Mouse (Mus musculus) embryonic facial prominence, embryonic 10.5 days (tissue): Measurements from ENCODE around the gene Gm19935. TPM values are rescaled to one million over a fixed set of nuclear protein-coding genes. Genes with fewer than 3 reads are reported as not detected.

Experiments
- DNase-seq: peaks from one replicate; pipeline ENCODE4 v3.0.0-alpha.2; 2017; ENCODE audit warnings: low spot score
- H3K27ac ChIP-seq: fragments of 300-500 bp; sonication (generic); replicated peaks from 2 replicates; pipeline ENCODE4 v1.5.1; 2016; ENCODE audit warnings: mild to moderate bottlenecking
- H3K27me3 ChIP-seq: fragments of 300-500 bp; sonication (generic); replicated peaks from 2 replicates; pipeline ENCODE4 v1.6.1; 2016; ENCODE audit warnings: low read depth, mild to moderate bottlenecking; ENCODE audit not compliant: poor library complexity, severe bottlenecking
- H3K36me3 ChIP-seq: fragments of 300-500 bp; sonication (generic); replicated peaks from 2 replicates; pipeline ENCODE4 v1.6.1; 2016; ENCODE audit warnings: mild to moderate bottlenecking, moderate library complexity
- H3K4me1 ChIP-seq: fragments of 300-500 bp; sonication (generic); 2 replicates; pipeline ENCODE4 v1.6.1; 2016
- H3K4me3 ChIP-seq: fragments of 300-500 bp; sonication (generic); 2 replicates; pipeline ENCODE4 v1.5.1; 2016; ENCODE audit warnings: mild to moderate bottlenecking, moderate library complexity
- H3K9me3 ChIP-seq: fragments of 300-500 bp; sonication (generic); 2 replicates; pipeline ENCODE4 v1.6.1; 2016; ENCODE audit warnings: mild to moderate bottlenecking
- WGBS: fragments of 180-500 bp; shearing (Covaris S2); methylation state at CpG from one replicate; pipeline ENCODE4 v1.1.7; 2016; 5-methylcytosine and 5-hydroxymethylcytosine counted together
- polyA plus RNA-seq: library from polyadenylated mRNA; unstranded; fragments of >200 nt; fragmentation: Nextera tagmentation; extraction: Ambion mirVana; gene quantifications from 2 replicates; pipeline ENCODE4 v1.2.1, GENCODE M21; 2016

Gm19935 gene
- polyA plus RNA-seq, 1 experiment from 2014 or later: not detected

DNA sequence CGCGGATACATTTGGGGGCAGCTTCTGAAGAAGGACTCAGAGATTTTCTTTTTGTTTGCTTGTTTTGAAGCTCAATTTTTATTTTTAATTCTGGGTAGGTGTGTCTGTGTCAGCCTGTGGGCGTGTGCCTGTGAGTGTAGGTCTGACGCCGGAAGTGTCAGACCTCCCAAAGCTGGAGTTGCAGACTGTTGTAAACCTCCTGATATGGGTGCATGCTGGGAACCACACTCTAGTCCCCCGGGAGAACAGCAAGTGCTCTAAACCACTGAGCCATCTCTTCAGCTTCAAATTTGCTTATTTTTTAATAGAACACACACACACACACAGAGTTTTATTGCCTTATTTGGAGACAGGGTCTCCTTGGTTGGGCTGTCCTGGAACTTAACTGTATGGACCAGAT, 25.9 kb upstream of the Gm19935 start:
- WGBS: 86% methylated on average over 6 of the region's 6 CpGs
- 0 out of 2 replicates have a peak, but pooled peaks cover 6% of the 10 kb centered on the region for H3K4me1 ChIP-seq
- no peaks in the 10 kb centered on the region for H3K27me3 ChIP-seq
- no peaks in the 10 kb centered on the region for H3K36me3 ChIP-seq
- H3K27ac ChIP-seq: no peak overlapping the region
- no peaks in the 10 kb centered on the region for H3K9me3 ChIP-seq
- no peak for DNase-seq
- H3K4me3 ChIP-seq: no peak overlapping the region

DNA sequence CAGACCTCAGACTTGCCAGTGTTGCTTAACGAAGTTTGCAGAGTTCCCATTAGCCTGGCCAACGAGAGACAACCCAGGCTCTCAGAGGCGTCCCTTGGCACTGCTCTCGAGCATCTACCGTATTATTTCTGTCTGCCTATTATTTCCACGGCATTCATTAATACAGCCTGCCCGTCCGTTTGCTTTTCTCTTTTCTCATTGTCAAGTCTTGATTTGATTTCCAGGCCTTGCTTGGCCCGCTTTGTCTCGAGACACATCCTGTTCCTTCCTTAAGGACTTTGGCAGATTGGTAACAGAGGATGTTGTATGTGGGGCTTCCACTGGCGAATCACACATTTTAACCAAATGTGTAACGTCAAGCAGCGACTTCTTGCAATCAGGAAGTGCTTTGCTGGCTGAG, 24.1 kb upstream of the Gm19935 start:
- no peak overlapping the region for H3K27ac ChIP-seq
- no peak for DNase-seq
- no peak overlapping the region for H3K4me3 ChIP-seq
- 0 out of 2 replicates have a peak, but pooled peaks cover 6% of the 10 kb centered on the region for H3K4me1 ChIP-seq
- WGBS: 79% methylated on average over 13 of the region's 13 CpGs
- H3K27me3 ChIP-seq: no peaks in the 10 kb centered on the region
- no peaks in the 10 kb centered on the region for H3K36me3 ChIP-seq
- no peaks in the 10 kb centered on the region for H3K9me3 ChIP-seq

- no peak overlapping the region for H3K4me3 ChIP-seq
- WGBS: 78% methylated on average over 11 of the region's 11 CpGs
- no peak for DNase-seq
- no peaks in the 10 kb centered on the region for H3K27me3 ChIP-seq
- no peak overlapping the region for H3K27ac ChIP-seq
- no peaks in the 10 kb centered on the region for H3K36me3 ChIP-seq
- 0 out of 2 replicates have a peak, but pooled peaks cover 6% of the 10 kb centered on the region for H3K4me1 ChIP-seq
- H3K9me3 ChIP-seq: no peaks in the 10 kb centered on the region
Observed at GRCm38 (mm10) chr8:90839725-90840714, 22.8 kb upstream of the Gm19935 start.

GRCm38 (mm10) chr8:90837440-90837839, 20.2 kb upstream of the Gm19935 start:
- no peaks in the 10 kb centered on the region for H3K36me3 ChIP-seq
- H3K4me1 ChIP-seq: peaks cover 25% of the 10 kb centered on the region
- no peaks in the 10 kb centered on the region for H3K9me3 ChIP-seq
- H3K27me3 ChIP-seq: no peaks in the 10 kb centered on the region
- WGBS: 92% methylated on average over 6 of the region's 6 CpGs
- H3K27ac ChIP-seq: no peak overlapping the region
- no peak for DNase-seq
- H3K4me3 ChIP-seq: no peak overlapping the region

- WGBS: 76% methylated on average over 3 of the region's 3 CpGs
- DNase-seq: no peak
- Histone ChIP-seq H3K9me3 (no peaks in the 10 kb centered on the region), H3K4me1 (peaks cover 28% of the 10 kb centered on the region), H3K27ac (peak overlapping the region; percentile 24; the same call in 1 of the 2 replicates), H3K27me3 (no peaks in the 10 kb centered on the region), H3K4me3 (no peak overlapping the region), H3K36me3 (no peaks in the 10 kb centered on the region)
Observed at GRCm38 (mm10) chr8:90834321-90834672, 17.1 kb upstream of the Gm19935 start.

GRCm38 (mm10) chr8:90833628-90834320, 16.6 kb upstream of the Gm19935 start:
- no peaks in the 10 kb centered on the region for H3K9me3 ChIP-seq
- peak; percentile 34 for DNase-seq
- H3K27me3 ChIP-seq: no peaks in the 10 kb centered on the region
- H3K27ac ChIP-seq: peak overlapping the region; percentile 24; the same call in 1 of the 2 replicates
- H3K4me3 ChIP-seq: no peak overlapping the region
- peaks cover 33% of the 10 kb centered on the region for H3K4me1 ChIP-seq
- 47% methylated on average over 6 of the region's 6 CpGs for WGBS
- no peaks in the 10 kb centered on the region for H3K36me3 ChIP-seq

DNA sequence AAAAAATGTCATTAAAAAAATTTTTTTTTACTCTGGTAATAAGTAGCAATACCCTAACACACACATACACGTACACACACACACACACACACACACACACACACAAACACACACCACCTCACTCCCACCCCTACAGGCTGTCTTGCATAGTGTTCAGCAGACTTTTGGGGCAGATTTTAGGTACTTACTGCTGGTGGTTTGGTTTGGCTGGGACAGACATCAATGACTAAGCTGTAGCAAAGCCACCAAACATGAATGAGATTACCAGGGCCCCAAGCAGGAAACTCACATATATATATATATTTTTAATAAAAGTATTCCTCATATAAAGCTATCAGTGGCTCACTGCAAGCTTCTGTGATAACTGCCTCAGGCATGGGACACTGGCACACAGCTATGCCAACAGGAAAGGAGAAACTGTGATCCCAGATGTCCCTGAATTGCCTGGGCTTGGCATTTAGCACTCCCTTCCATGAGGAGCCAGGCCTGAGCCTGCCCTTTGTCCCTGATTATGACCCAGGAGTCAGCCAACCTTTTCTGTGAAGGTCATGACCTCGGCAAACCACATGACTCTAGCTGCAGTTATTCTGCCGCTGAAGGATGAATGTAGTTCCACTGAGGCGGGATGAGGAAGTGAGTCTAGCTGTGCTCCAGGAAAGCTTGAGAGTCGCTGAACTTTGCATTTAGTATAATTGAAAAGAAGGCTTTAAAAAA, 15.5 kb upstream of the Gm19935 start:
- WGBS: 34% methylated on average over 5 of the region's 5 CpGs

DNA sequence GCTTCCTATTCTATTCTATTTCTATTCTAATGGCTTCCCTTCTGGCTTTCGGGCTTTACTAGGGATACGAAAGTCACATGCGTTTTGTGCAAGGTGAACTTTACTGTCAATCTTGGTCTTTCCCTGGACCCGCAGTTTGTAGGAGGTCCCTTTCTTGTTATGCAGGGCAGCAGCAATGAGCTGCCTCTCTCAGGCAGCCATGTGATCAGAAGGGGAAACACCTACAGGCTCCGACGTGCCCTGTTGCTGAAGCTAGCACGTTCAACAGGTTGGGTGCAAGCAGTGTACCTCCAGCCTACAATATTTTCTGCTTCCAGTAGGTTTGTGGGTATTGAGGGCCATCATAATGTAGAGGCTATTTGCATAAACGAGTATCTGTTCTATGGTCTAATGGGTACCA, 13.8 kb upstream of the Gm19935 start:
- no peak for DNase-seq
- 70% methylated on average over 8 of the region's 8 CpGs for WGBS
- Histone ChIP-seq H3K9me3 (no peaks in the 10 kb centered on the region), H3K27ac (no peak overlapping the region), H3K4me1 (peaks cover 43% of the 10 kb centered on the region), H3K27me3 (no peaks in the 10 kb centered on the region), H3K36me3 (no peaks in the 10 kb centered on the region), H3K4me3 (no peak overlapping the region)

More for the DNA sequence above, 15.5 kb upstream of the Gm19935 start:
- no peak overlapping the region for H3K27ac ChIP-seq
- H3K4me1 ChIP-seq: peaks cover 43% of the 10 kb centered on the region
- H3K4me3 ChIP-seq: no peak overlapping the region
- no peaks in the 10 kb centered on the region for H3K36me3 ChIP-seq
- no peak for DNase-seq
- H3K27me3 ChIP-seq: no peaks in the 10 kb centered on the region
- H3K9me3 ChIP-seq: no peaks in the 10 kb centered on the region

DNA sequence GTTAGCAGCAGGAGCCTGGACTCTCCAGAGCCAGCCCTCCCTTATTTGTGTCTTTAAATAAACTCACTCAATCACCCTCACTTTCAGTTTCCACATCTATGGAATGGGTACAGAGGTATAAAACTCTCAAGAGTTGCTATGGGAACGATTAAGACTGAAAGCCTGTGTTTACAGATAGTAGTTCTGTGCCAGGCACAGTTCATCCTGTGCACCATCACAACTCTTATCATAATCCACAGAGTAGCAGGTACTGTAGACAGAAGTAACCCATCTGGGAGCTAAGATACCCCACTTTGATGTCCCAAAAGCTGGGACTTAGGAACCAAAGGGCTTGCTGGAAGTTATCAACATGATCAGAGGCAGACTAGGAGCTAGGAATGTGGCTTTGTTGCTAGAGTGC, 12.6 kb upstream of the Gm19935 start:
- H3K27ac ChIP-seq: peak overlapping the region; percentile 86; the same call in 1 of the 2 replicates
- 88% methylated on average over 1 of the region's 1 CpGs for WGBS

GRCm38 (mm10) chr8:90828987-90829740, 12.0 kb upstream of the Gm19935 start:
- H3K36me3 ChIP-seq: no peaks in the 10 kb centered on the region
- H3K27ac ChIP-seq: peak overlapping the region; percentile 86
- H3K4me3 ChIP-seq: peak overlapping the region; percentile 64
- H3K27me3 ChIP-seq: no peaks in the 10 kb centered on the region
- DNase-seq: no peak
- no peaks in the 10 kb centered on the region for H3K9me3 ChIP-seq
- 3% methylated on average over 11 of the region's 11 CpGs for WGBS
- peaks cover 42% of the 10 kb centered on the region for H3K4me1 ChIP-seq

More for the DNA sequence above, 12.6 kb upstream of the Gm19935 start:
- no peak for DNase-seq
- Histone ChIP-seq H3K4me1 (peaks cover 43% of the 10 kb centered on the region), H3K27me3 (no peaks in the 10 kb centered on the region), H3K9me3 (no peaks in the 10 kb centered on the region), H3K4me3 (peak overlapping the region; percentile 64; the same call in 1 of the 2 replicates), H3K36me3 (no peaks in the 10 kb centered on the region)

GRCm38 (mm10) chr8:90828181-90828986, 11.2 kb upstream of the Gm19935 start, which contains the start of gene Chd9:
Gene Chd9 (plus strand): TSS chr8:90828352.
- no peaks in the 10 kb centered on the region for H3K9me3 ChIP-seq
- peak; percentile 93 for DNase-seq
- H3K36me3 ChIP-seq: no peaks in the 10 kb centered on the region
- H3K27me3 ChIP-seq: no peaks in the 10 kb centered on the region
- peak within 1 kb of the TSS; percentile 86 for H3K27ac ChIP-seq
- WGBS: 1% methylated on average over 39 of the region's 39 CpGs
- peak within 1 kb of the TSS; percentile 64 for H3K4me3 ChIP-seq
- H3K4me1 ChIP-seq: peaks cover 34% of the 10 kb centered on the region
